Mouse (Mus musculus): ENCODE measurements around the gene Olfr1383. TPM values are rescaled to one million over a fixed set of nuclear protein-coding genes. Genes with fewer than 3 reads are reported as not detected.

Gene Olfr1383
- not detected in 2 replicates for polyA plus RNA-seq (2021; fragmentation: Nextera tagmentation)
- long read RNA-seq, experiment 1: 0 reads
- long read RNA-seq, experiment 2: 0 reads

GRCm38 (mm10) chr11:49519348-49519747 is at the start of gene Olfr1383:
TSS of gene Olfr1383 (plus strand) at chr11:49519648.

GRCm38 (mm10) chr11:49488770-49489169 is 30.7 kb upstream of the Olfr1383 start, which contains the start of gene Olfr1385:
TSS of gene Olfr1385 (plus strand) at chr11:49489070.

GRCm38 (mm10) chr11:49527947-49528346 is 8.5 kb downstream of the Olfr1383 start, which contains the start of gene Olfr1382:
TSS of gene Olfr1382 (plus strand) at chr11:49528247.

GRCm38 (mm10) chr11:49543149-49543548 is 23.7 kb downstream of the Olfr1383 start, which contains the start of gene Olfr1381:
TSS of gene Olfr1381 (plus strand) at chr11:49543449.

GRCm38 (mm10) chr11:49556578-49556977 is 37.1 kb downstream of the Olfr1383 start, which contains the start of gene Olfr1380:
TSS of gene Olfr1380 (plus strand) at chr11:49556878.

Other genes starting within 250 kb of the Olfr1383 start
- gene Olfr1393, start 241.3 kb upstream of the Olfr1383 start, polyA plus RNA-seq (2021; fragmentation: Nextera tagmentation): not detected in 2 replicates
- not detected in 2 replicates for gene Olfr1392, start 234.4 kb upstream of the Olfr1383 start, polyA plus RNA-seq (2021; fragmentation: Nextera tagmentation)
- not detected in 2 replicates for gene Olfr10, start 214.9 kb upstream of the Olfr1383 start, polyA plus RNA-seq (2021; fragmentation: Nextera tagmentation)
- gene Olfr1391, start 196.9 kb upstream of the Olfr1383 start, polyA plus RNA-seq (2021; fragmentation: Nextera tagmentation): not detected in 2 replicates
- not detected in 2 replicates for gene Olfr1390, start 184.5 kb upstream of the Olfr1383 start, polyA plus RNA-seq (2021; fragmentation: Nextera tagmentation)
- not detected in 2 replicates for gene Olfr1389, start 96.6 kb upstream of the Olfr1383 start, polyA plus RNA-seq (2021; fragmentation: Nextera tagmentation)
- gene Olfr1388, start 83.0 kb upstream of the Olfr1383 start, polyA plus RNA-seq (2021; fragmentation: Nextera tagmentation): not detected in 2 replicates
- not detected in 2 replicates for gene Olfr1387, start 64.3 kb upstream of the Olfr1383 start, polyA plus RNA-seq (2021; fragmentation: Nextera tagmentation)
- gene Olfr1386, start 54.6 kb upstream of the Olfr1383 start, polyA plus RNA-seq (2021; fragmentation: Nextera tagmentation): not detected in 2 replicates
- gene Olfr1385, start 30.6 kb upstream of the Olfr1383 start, polyA plus RNA-seq (2021; fragmentation: Nextera tagmentation): not detected in 2 replicates
- not detected in 2 replicates for gene Olfr1384, start 12.9 kb upstream of the Olfr1383 start, polyA plus RNA-seq (2021; fragmentation: Nextera tagmentation)
- not detected in 2 replicates for gene Olfr1382, start 8.6 kb downstream of the Olfr1383 start, polyA plus RNA-seq (2021; fragmentation: Nextera tagmentation)
- not detected in 2 replicates for gene Olfr1381, start 23.8 kb downstream of the Olfr1383 start, polyA plus RNA-seq (2021; fragmentation: Nextera tagmentation)
- gene Olfr1380, start 37.2 kb downstream of the Olfr1383 start, polyA plus RNA-seq (2021; fragmentation: Nextera tagmentation): not detected in 2 replicates
- 0.44 and 0.77 TPM in 2 replicates for gene Flt4, start 89.6 kb downstream of the Olfr1383 start, polyA plus RNA-seq (2021; fragmentation: Nextera tagmentation)
- 0.36 and 1.7 TPM in 2 replicates for gene Scgb3a1, start 144.0 kb downstream of the Olfr1383 start, polyA plus RNA-seq (2021; fragmentation: Nextera tagmentation)
- 3.7 and 3.8 TPM in 2 replicates for gene Cnot6, start 193.1 kb downstream of the Olfr1383 start, polyA plus RNA-seq (2021; fragmentation: Nextera tagmentation)

Data from layer of hippocampus, adult 6 months (tissue).